Mouse (Mus musculus): ENCODE data around the gene Ncapd2. TPM values are rescaled to one million over a fixed set of nuclear protein-coding genes. Genes with fewer than 3 reads are reported as not detected.

Ncapd2 gene
- total and polyA plus RNA-seq, 3 experiments: 79.6 to 301 (median 147) TPM

- Histone ChIP-seq H3K27me3 (replicated peaks) (no peaks in the 10 kb centered on the region), H3K4me2 (ENCODE audit: insufficient read depth, low read depth, poor library complexity, severe bottlenecking) (peak overlapping the region; percentile 96), H3K9ac (ENCODE audit: insufficient read depth, low read depth) (peak overlapping the region; percentile 93), H3K36me3 (replicated peaks in 1 of 2; ENCODE audit: control insufficient read depth in 1 of 2, insufficient read depth in 1 of 2, low read length in 1 of 2) (peaks cover 24 to 45% of the 10 kb centered on the region in 2 experiments), H3K79me2 (replicated peaks; ENCODE audit: control insufficient read depth, extremely low read depth, insufficient read depth, poor library complexity, severe bottlenecking) (peaks cover 39% of the 10 kb centered on the region), H3K9me3 (replicated peaks; ENCODE audit: low read length) (no peaks in the 10 kb centered on the region), H3K4me3 (replicated peaks in 1 of 3; ENCODE audit: low read depth in 2 of 3, low read length in 2 of 3, poor library complexity in 1 of 3) (peak overlapping the region; percentile 87 to 95 (median 95)), H3K4me1 (ENCODE audit: control insufficient read depth in 1 of 2, insufficient read depth in 2 of 2) (peaks cover 0 to 21% of the 10 kb centered on the region in 2 experiments; a peak in 2 of 4 replicates), H3K27ac (ENCODE audit: insufficient read depth, low read depth) (peak overlapping the region; percentile 97)
- peak; percentile 97 for DNase-seq (ENCODE audit: extremely low read depth)
- dilution Hi-C loops (cut with MboI; ENCODE audit: extremely low pct_ligation_motif_present, extremely low pct_unique_long_range_greater_than_20kb, low sequenced_read_pairs): no loop called here
- TF ChIP-seq NELFE (IDR thresholded peaks at IDR 0.05; ENCODE audit: low read depth, low read length) (peak; percentile 51; the same call in 1 of the 2 replicates), JUND (conservative IDR thresholded peaks at IDR 0.05; ENCODE audit: low read depth, low read length) (no peak), HCFC1 (IDR thresholded peaks at IDR 0.05; ENCODE audit: low read depth, low read length) (peak; percentile 78), MAX (IDR thresholded peaks at IDR 0.05; ENCODE audit: low read length) (no peak), CHD1 (IDR thresholded peaks at IDR 0.05; ENCODE audit: low read depth, low read length) (no peak; the same call in 1 of the 2 replicates), POLR2A (IDR thresholded peaks at IDR 0.05; ENCODE audit: low read depth, low read length) (peak; percentile 58), KAT2A (IDR thresholded peaks at IDR 0.05; ENCODE audit: insufficient replicate concordance, low read length) (0 out of 2 replicates have a peak, but pooled peaks have one; percentile 52), MEF2A (IDR thresholded peaks at IDR 0.05; ENCODE audit: borderline replicate concordance, low read depth, low read length) (0 out of 2 replicates have a peak, but pooled peaks have one; percentile 2), MXI1 (IDR thresholded peaks at IDR 0.05; ENCODE audit: low read depth, low read length) (peak; percentile 49), SIN3A (IDR thresholded peaks at IDR 0.05; ENCODE audit: low read length) (no peak; the same call in 1 of the 2 replicates), TBP (conservative IDR thresholded peaks at IDR 0.05; ENCODE audit: low read depth, low read length) (peak; percentile 72; the same call in 1 of the 2 replicates), ZC3H11A (IDR thresholded peaks at IDR 0.05; ENCODE audit: low read depth, low read length) (no peak), UBTF (IDR thresholded peaks at IDR 0.05; ENCODE audit: low read depth, low read length) (no peak), E2F4 (IDR thresholded peaks at IDR 0.05; ENCODE audit: insufficient replicate concordance, low read depth, low read length) (no peak), TCF12 (IDR thresholded peaks at IDR 0.05; ENCODE audit: low read depth, low read length) (peak; percentile 71), ELF1 (IDR thresholded peaks at IDR 0.05; ENCODE audit: low read depth, low read length) (peak; percentile 78)
- in situ Hi-C loops (cut with MboI; ENCODE audit: low pct_ligation_motif_present, low pct_unique_long_range_greater_than_20kb, low sequenced_read_pairs): no loop called here
These were observed 664 bp upstream of the Ncapd2 start for GRCm38 (mm10) chr6:125192016-125192714.

- DNase-seq (ENCODE audit: extremely low read depth): no peak
- Histone ChIP-seq H3K4me2 (ENCODE audit: insufficient read depth, low read depth, poor library complexity, severe bottlenecking) (peak overlapping the region; percentile 69), H3K4me1 (ENCODE audit: control insufficient read depth in 1 of 2, insufficient read depth in 2 of 2) (peaks cover 0 to 21% of the 10 kb centered on the region in 2 experiments; a peak in 2 of 4 replicates), H3K4me3 (replicated peaks in 1 of 3; ENCODE audit: low read depth in 2 of 3, low read length in 2 of 3, poor library complexity in 1 of 3) (peak overlapping the region; percentile 81 to 100 (median 87)), H3K79me2 (replicated peaks; ENCODE audit: control insufficient read depth, extremely low read depth, insufficient read depth, poor library complexity, severe bottlenecking) (peaks cover 39% of the 10 kb centered on the region), H3K27ac (ENCODE audit: insufficient read depth, low read depth) (no peak overlapping the region), H3K9me3 (replicated peaks; ENCODE audit: low read length) (no peaks in the 10 kb centered on the region), H3K27me3 (replicated peaks) (no peaks in the 10 kb centered on the region), H3K9ac (ENCODE audit: insufficient read depth, low read depth) (peak overlapping the region; percentile 63), H3K36me3 (replicated peaks in 1 of 2; ENCODE audit: control insufficient read depth in 1 of 2, insufficient read depth in 1 of 2, low read length in 1 of 2) (peaks cover 37 to 56% of the 10 kb centered on the region in 2 experiments)
- dilution Hi-C loops (cut with MboI; ENCODE audit: extremely low pct_ligation_motif_present, extremely low pct_unique_long_range_greater_than_20kb, low sequenced_read_pairs) (no loop called here), in situ Hi-C loops (cut with MboI; ENCODE audit: low pct_ligation_motif_present, low pct_unique_long_range_greater_than_20kb, low sequenced_read_pairs) (no loop called here)
- TF ChIP-seq PAX5 (IDR thresholded peaks at IDR 0.05; ENCODE audit: low read length) (no peak), MEF2A (IDR thresholded peaks at IDR 0.05; ENCODE audit: borderline replicate concordance, low read depth, low read length) (no peak), E2F4 (IDR thresholded peaks at IDR 0.05; ENCODE audit: insufficient replicate concordance, low read depth, low read length) (no peak), MAZ (IDR thresholded peaks at IDR 0.05; ENCODE audit: low read depth, low read length) (no peak), MAFK (IDR thresholded peaks at IDR 0.05; ENCODE audit: insufficient replicate concordance, low read length) (no peak), KAT2A (IDR thresholded peaks at IDR 0.05; ENCODE audit: insufficient replicate concordance, low read length) (no peak), GABPA (IDR thresholded peaks at IDR 0.05; ENCODE audit: insufficient replicate concordance, low read depth, low read length) (no peak), POLR2AphosphoS2 (IDR thresholded peaks at IDR 0.05; ENCODE audit: low read depth, low read length) (no peak), MXI1 (IDR thresholded peaks at IDR 0.05; ENCODE audit: low read depth, low read length) (no peak), BHLHE40 (IDR thresholded peaks at IDR 0.05; ENCODE audit: low read depth, low read length) (no peak), JUN (IDR thresholded peaks at IDR 0.05; ENCODE audit: insufficient read depth, low read depth, low read length) (no peak)
These were observed 685 bp downstream of the Ncapd2 start for GRCm38 (mm10) chr6:125190816-125191215.

Data from CH12.LX (cell line).